Mouse (Mus musculus) kidney, postnatal 10 days (tissue): ENCODE data around the gene Sh3pxd2a.

Experiments
- DNase-seq: peaks from one replicate; pipeline ENCODE4 v3.0.0; 2021; ENCODE audit warnings: mixed read lengths

Sh3pxd2a gene

GRCm38 (mm10) chr19:47266070-47266801, 198.0 kb downstream of the Sh3pxd2a start:
- DNase-seq, result no peak

- peak; percentile 88 for DNase-seq
Measured at GRCm38 (mm10) chr19:47264322-47265092, 199.7 kb downstream of the Sh3pxd2a start.

- DNase-seq, result no peak
Measured at GRCm38 (mm10) chr19:47263621-47264020, 200.6 kb downstream of the Sh3pxd2a start.

- no peak for DNase-seq
Measured at GRCm38 (mm10) chr19:47261196-47261595, 203.0 kb downstream of the Sh3pxd2a start.

GRCm38 (mm10) chr19:47259581-47259980, 204.6 kb downstream of the Sh3pxd2a start:
- DNase-seq, result peak; percentile 60

- DNase-seq, result no peak
Measured at GRCm38 (mm10) chr19:47255919-47256318, 208.3 kb downstream of the Sh3pxd2a start.

GRCm38 (mm10) chr19:47255036-47255435, 209.2 kb downstream of the Sh3pxd2a start:
- no peak for DNase-seq

- peak; percentile 48 for DNase-seq
Measured at GRCm38 (mm10) chr19:47253053-47253628, 211.1 kb downstream of the Sh3pxd2a start.

GRCm38 (mm10) chr19:47250931-47251330, 213.3 kb downstream of the Sh3pxd2a start:
- DNase-seq, result no peak

GRCm38 (mm10) chr19:47248906-47249568, 215.2 kb downstream of the Sh3pxd2a start:
- DNase-seq, result peak; percentile 21

GRCm38 (mm10) chr19:47248296-47248695, 215.9 kb downstream of the Sh3pxd2a start:
- no peak for DNase-seq

- DNase-seq, result peak; percentile 72
Measured at GRCm38 (mm10) chr19:47247791-47248190, 216.4 kb downstream of the Sh3pxd2a start.

- no peak for DNase-seq
Measured at GRCm38 (mm10) chr19:47245512-47245911, 218.7 kb downstream of the Sh3pxd2a start.

- DNase-seq, result no peak
Measured at GRCm38 (mm10) chr19:47242227-47242626, 222.0 kb downstream of the Sh3pxd2a start.

- no peak for DNase-seq
Measured at GRCm38 (mm10) chr19:47240957-47241356, 223.2 kb downstream of the Sh3pxd2a start.

GRCm38 (mm10) chr19:47240076-47240475, 224.1 kb downstream of the Sh3pxd2a start:
- DNase-seq, result no peak

GRCm38 (mm10) chr19:47233087-47233486, 231.1 kb downstream of the Sh3pxd2a start:
- no peak for DNase-seq

GRCm38 (mm10) chr19:47232077-47232865, 231.9 kb downstream of the Sh3pxd2a start:
- no peak for DNase-seq

GRCm38 (mm10) chr19:47231389-47231788, 232.8 kb downstream of the Sh3pxd2a start:
- DNase-seq, result no peak

GRCm38 (mm10) chr19:47230682-47231081, 233.5 kb downstream of the Sh3pxd2a start:
- DNase-seq, result no peak

GRCm38 (mm10) chr19:47230082-47230481, 234.1 kb downstream of the Sh3pxd2a start:
- no peak for DNase-seq

- no peak for DNase-seq
Measured at GRCm38 (mm10) chr19:47229461-47229860, 234.7 kb downstream of the Sh3pxd2a start.
